Mouse (Mus musculus): ENCODE results near the gene Ihh.
A peak's percentile ranks its signal among the peaks of the same experiment; 100 is the strongest.

The Ihh gene

DNA sequence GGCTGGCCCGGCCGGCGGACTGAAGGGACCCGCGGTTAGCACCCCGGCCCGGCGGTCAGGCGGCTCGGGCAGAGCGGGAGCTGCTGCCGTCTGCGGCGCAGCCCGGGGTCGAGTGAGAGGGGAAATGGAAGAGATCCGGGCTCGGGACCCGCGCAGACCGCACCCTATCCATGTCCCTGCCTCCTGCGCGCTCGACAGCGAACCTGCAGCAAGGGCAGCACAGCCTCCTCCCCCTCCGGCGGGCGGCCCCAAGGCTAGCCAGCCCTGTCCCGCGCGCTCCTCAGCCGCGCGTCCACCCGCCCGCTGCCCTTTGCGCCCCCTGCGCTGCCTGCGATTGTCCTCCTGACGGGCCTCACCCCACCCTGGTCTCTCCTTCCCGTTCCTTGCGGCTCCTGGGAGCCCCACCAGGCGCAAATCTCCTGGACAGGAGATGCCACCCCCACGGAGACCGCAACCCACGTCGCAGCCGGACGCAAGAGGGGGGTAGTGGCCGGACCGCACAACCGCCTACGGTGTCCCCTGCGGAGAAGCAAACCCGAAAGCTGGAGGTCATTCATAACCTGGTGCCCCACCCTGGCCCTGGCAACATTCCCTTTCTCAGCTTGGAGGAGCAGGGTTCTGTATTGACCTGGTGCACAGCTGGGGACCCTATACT lies at the start of gene Ihh:
Gene Ihh (minus strand): TSS at position 117 of the 655 bp plus-strand sequence.
- DNase-seq (ENCODE audit: low read depth, low spot score), result no peak

DNA sequence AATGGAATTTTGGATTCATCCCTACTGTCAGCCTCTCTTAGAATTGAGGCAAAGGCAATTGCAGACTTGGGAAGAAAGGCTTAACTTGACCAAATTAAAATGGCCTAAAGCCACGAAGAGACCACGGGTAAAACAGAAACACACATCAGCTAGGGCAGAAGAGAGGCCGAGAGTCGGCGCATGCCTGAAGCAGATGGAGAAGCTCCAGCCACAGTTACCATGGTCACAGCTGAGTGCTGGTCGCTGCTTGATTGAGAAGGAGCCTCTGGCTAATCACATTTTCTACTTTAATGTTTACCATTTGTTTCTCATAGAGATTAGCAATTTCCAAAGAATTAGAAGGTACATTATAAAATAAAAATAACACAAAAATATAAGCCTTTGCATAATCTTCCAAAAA lies 49.7 kb upstream of the Ihh start:
- DNase-seq (ENCODE audit: low read depth, low spot score), result no peak

DNA sequence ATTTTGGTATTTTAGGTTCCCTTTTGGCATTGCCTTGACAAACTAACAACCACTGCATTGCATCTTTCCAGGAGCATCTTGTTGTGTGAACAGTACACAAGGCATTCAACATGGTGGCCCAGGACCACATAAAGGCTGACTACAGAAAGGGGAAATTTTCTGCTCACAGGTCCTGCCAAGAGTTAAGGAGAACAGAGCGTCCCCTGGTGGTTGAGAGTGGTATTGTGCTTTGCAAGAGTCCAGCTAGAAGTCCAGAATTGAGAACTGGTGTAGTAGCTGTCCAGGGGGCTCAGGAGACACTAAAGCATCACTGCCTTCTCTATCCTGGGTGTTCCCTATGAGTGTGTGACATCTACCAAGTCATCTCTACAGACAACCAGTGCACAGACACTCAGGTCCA lies 49.0 kb upstream of the Ihh start:
- DNase-seq (ENCODE audit: low read depth, low spot score), result peak; percentile 67

DNA sequence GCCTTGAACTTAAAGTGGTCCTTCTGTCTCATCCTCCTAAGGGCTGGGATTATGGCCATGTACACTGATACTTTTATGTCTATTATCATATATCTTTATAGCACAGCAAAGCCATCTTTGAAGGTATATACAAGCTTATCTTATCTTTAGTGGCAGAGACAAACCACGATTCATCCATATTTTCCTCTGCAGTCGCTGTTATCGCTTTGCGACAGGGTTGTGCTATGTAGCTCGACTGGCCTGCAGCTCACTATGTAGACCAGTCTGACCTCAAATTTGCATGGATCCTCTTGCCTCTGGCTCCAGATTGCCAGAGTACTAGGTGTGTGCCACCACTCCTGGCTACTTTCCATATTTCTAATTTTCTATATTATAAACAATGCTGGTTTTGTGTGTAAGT lies 47.7 kb upstream of the Ihh start:
- no peak for DNase-seq (ENCODE audit: low read depth, low spot score)

DNA sequence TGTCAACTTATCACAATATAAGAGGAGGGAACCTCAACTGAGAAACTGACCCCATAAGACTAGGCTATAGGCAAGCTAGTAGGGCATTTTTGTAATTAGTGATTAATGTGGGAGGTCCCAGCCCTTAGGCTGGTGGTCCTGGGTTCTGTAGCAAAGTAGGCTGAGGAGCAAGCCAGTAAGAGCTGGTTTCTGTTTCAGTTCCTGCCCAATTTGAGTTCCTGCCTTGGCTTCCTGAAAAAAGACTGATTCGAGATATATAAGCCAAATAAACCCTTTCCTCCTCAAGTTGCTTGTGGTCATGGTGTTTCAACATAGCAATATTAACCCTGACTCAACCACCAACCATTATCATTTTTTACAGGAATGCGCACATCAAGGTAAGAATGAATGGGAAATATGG lies 45.8 kb upstream of the Ihh start:
- DNase-seq (ENCODE audit: low read depth, low spot score), result no peak

DNA sequence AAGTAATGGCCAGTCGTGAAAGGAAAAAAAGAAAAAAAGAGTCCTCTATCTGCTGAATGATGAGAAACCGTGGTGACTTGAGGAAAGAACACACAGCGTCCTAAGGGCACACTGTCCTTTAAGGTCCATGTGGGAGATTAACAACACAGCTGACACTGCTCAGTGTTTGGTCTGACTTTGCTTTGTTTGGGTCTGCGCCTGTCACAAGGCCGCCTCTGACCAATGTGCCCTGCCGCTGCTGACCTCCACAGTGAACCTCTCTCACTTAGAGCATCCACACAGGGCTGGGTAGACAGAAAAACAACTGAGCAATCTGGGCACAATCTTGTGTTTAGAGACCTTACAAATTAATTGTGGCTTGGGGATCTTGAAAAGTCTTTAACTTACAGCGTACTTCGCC lies 25.5 kb upstream of the Ihh start:
- DNase-seq (ENCODE audit: low read depth, low spot score), result no peak

DNA sequence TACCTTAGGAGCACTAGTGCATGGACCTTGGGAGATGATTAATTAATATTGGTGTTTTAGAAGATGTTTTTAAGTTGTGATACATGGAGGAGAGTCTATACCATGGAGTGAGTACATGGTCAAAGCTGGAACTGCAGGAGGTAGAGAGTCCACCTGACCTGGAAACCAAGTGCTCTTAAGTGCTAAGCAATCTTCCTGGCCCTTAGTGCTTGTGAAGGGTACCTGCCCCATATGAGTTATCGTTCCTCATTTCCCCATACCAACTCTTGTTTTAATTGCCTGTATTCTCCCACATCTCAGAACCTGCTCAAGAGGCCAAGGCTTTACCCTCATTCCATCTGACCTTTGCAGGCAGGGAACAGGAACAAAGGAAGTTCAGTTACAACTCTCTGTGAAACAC lies 24.5 kb upstream of the Ihh start:
- no peak for DNase-seq (ENCODE audit: low read depth, low spot score)

DNA sequence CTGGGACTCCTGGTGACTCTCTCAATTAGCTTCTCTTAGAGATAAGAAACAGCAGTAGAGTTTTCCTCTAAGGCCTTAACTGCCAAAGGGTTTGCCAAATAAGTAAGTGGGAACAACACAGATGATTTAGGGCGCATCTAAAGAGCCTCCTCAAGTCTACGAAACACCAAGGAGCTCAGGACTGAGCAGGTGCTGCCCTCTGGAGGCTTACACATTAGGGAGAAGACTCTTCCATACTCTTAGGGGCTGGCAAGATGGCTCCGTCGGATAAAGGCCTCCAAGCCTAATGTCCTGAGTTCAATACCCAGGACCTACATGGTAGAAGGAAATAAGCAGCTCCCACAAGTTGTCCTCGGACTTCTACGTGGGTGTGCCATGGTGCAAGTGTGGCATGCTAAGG lies 22.1 kb upstream of the Ihh start:
- no peak for DNase-seq (ENCODE audit: low read depth, low spot score)

DNA sequence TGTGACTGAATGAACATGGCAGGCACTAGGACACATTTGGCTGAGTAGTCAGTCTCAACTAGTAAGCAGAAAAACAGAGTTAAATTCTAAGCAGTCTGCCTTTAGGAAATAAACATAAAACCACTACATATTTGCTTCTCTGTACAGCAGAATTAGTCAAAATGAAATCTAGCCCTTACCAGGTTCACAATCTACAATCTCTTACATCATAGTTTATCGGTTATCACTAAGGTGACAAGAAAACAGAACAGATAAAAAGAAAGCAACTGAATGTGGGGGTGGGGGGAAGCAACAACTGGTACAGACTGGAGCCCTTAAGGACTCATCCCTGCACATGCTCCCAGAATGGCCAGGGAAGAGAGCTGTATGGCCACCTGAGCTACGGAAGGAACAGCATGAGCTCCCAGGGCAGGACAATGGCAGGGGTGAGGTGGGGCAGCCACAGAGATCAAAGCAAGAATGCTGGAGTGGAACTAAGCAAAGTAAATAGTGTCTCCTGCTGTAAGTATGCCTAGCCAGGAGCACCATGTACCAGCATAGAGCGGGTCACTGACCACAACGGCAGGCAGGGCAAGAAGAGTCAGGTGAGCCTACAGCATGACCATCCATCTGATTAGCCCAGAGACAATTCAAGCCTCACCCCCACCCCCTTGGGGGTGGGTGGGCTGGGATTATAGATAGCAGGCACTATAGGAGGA lies 20.0 kb upstream of the Ihh start:
- DNase-seq (ENCODE audit: low read depth, low spot score), result no peak

DNA sequence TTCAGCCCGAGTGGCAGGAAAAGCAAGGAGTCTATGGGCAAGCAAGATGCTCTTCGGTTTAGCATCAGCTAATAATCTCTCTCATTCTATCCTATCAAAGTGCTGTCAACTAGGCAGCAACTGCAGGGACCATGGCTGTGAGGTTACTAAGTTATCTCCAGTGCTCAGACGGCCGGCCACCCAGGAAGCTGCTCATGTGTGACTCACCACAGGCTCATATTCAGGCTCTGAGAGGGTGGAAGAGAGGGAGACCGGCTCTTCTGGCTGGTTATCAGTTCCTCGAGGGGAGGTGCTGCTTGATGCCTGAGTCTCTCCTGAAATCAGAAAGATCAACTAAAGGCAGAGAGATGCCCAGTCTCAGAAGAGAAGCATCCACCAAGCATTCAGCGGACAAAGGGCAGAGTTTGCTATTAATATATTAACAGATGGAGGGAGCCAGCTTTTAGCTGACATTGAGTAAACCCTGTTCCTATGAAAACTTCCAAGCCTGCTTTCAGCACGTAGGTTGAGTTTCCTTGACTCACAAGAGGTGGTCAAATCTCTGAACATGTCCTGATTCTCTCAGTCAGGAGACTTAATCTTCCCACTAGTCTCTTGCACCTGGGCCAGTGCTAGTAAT lies 16.6 kb upstream of the Ihh start:
- no peak for DNase-seq (ENCODE audit: low read depth, low spot score)

DNA sequence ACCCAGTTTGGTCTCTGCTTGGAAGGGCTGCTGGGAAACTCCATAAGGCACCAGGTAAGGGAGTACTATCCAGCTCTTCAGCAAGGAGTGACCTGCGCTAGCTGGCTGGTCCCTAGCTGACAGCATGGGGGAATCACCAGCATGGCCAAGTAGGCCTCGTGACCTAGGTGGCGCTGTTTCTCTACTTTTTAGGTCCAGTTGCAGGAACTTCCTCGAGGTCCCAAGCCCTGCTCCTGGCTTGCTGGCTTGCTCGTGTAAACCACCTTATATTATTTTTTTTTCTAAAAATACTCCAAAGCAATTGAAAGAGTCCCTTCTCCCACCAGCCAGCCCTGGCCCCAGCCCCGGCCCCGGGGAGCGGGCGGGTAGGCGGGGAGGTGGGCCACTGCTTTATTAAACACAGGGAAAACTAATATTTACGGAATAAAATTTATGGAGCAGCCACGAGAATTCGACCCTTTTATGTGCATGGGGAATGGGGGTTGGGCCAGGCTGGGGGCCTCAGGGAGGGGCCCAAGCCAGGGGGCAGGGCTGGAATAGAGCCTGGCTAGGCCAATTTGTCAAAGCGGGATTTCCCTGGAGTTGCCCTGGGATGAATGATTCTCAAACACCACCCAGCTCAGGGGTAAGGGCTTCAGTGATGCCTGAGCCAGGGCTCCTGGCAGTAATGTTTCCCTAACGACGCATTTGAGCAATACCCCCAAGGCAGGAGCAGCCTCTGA lies 13.2 kb upstream of the Ihh start:
- DNase-seq (ENCODE audit: low read depth, low spot score), result peak; percentile 78

DNA sequence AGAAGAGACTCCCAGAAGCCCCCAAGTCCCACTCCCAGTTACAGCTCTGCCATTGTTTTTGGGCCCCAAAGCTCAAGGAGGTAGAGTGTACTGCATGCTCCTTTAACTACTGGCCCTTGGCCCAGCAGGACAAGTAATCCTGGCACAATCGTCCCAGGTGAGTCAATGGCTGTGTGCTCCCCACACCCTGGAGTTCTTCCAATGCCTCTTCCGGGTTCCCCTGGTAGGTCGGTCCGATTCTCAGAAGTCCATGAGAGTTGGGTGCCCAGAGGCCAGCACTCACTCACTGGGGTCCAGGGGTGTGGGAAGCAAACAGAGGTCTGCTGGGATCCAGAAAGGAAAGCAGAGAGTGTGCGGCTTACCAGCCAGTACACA lies 11.4 kb upstream of the Ihh start:
- DNase-seq (ENCODE audit: low read depth, low spot score), result no peak

DNA sequence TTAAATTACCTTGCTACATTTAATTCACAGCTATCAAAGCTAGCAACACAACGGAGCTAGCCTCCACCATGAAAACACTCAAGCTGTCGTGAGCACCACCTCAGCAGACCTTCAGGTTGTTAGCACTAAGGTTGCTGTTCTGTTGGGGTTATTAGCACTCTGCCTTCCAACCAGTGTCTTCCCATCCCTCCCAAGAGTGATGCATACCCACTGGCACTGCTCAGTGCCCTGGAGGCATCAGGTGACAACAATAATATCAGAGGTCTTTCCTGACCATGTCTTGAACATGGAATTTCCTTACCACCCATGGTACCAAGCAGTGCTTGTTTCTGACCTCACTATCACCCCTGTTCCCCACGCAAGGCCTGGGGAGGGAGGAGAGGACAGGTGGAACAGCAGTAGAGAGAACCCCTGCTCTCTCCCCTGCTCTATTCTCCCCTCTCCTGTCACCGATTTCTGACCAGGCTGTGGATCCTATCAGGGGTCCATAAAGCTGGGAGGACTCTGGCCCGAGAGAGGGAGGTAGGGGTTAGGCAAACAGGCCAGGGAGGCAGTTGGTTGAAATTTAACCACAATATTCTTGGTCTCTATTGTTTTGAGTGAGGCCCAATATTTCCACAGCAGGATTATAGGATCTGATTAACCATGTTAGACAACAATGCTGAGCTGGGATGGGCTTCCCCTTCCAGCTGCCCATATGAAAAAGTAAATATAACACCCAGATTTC lies 10.8 kb upstream of the Ihh start:
- no peak for DNase-seq (ENCODE audit: low read depth, low spot score)

DNA sequence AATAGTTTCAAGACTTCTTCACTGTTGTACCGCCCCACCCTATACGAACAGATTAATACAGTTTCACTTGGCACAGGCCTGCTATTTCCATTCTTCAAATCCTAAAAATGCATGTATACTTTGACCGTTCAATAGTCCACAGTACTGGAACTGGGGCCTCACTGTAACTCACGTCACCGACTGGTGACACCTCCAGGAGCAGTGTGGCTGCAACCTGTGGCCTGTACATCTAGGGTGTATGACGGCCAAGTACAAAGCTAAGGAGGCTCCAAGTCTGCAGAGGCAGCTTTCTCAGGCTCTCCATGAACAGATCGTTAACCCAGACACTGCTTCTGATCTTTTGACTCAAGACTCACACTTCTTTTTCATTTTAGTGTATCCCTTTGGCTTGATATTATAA lies 10.2 kb upstream of the Ihh start:
- DNase-seq (ENCODE audit: low read depth, low spot score), result no peak

DNA sequence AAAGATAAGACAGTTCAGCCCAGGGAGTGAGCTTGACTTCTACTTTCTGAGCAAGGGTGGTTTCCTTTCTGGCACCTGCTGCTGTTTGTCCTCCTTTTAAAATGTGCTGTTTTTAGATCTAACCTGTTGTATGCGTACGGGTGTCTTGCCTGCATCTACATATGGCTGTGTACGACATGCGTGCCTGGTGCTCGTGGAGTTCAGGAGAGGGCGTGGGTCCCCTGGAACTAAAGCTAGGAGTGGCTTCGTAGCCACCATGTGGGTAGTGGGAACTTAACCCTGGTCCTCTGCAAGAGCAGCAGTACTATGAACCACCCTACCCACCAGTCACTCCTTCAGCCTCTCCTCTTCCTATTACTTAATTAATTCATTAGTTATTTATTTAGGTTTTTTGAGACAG lies 8.6 kb upstream of the Ihh start:
- peak; percentile 9 for DNase-seq (ENCODE audit: low read depth, low spot score)

DNA sequence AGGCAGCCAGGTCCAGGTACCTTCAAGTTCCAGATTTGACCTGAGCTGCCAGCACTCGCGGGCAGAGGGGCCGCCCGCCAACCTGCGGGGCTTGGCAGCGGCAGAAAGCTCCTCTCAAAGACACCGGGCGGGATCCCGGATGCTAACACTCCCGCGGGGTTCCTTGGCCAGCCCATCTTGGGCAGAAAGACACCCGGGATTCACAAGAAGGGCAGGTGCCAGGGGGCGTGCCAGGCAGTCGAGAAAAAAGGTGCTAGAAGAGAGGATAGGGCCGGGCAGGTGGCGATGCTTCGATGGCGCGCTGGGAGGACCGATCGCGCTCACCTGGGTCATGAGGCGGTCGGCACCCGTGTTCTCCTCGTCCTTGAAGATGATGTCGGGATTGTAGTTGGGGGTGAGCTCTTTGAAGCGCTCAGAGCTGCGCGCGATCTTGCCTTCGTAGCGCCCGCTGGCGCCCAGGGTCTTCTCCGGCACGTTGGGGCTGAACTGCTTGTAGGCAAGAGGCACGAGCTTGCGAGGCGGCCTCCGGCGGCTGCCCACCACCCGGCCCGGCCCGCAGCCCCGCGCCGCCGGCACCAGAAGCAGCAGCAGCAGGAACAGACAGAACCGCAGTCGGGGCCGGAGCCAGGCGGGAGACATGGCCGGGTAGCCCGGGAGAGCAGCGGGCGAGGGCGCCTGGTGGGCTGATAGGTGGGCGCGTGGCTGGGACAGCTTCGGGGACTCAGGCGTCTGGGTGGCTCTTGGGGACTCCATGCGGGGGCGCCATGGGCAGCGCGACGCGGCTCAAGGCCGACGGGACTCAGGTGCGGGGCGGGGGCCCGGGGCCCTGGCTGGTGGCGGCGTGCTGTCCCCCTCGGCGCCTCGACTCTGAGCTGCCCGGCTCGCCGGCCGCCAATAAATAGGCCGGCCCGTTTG lies 639 bp downstream of the Ihh start:
- DNase-seq (ENCODE audit: low read depth, low spot score), result no peak

DNA sequence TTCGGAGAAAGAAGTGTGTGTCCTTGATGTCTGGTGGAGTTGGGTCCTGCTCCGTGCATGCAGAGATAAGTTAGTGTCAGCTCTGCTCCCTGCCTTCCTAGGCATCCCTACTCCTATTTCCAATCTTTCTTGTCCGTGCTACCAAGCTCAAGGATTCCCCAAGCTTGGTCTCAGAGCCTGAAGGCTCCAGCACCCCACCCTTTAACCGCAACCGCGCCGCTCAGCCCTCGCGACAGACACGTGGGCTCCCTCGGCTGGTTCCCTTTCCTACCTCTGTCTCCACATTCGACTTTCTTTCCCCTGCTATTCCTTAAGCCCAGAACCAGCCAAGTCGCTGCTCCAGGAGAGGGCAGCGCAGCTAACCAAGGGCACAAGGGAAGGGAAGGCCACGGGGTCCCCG lies 1.4 kb downstream of the Ihh start:
- DNase-seq (ENCODE audit: low read depth, low spot score), result no peak

DNA sequence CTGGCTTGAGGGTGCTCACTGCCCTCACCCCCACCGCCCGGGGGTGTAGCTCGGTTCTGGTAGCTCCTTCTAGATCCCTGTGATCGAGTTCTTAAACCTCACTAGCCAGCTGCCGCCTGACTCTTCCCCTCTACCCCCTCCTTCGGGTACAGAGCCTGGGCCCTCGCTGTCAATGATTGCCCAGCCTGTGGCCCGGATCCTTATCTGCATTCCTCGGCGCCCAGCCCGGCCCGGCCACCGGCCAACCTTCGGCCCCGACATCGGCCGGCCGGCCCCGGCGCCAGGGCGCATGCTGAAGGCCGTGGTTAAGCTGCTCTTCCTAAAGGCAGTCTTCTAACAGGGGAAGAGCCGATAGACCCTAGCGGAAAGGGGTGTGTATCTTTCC lies 1.8 kb downstream of the Ihh start:
- DNase-seq (ENCODE audit: low read depth, low spot score), result no peak

DNA sequence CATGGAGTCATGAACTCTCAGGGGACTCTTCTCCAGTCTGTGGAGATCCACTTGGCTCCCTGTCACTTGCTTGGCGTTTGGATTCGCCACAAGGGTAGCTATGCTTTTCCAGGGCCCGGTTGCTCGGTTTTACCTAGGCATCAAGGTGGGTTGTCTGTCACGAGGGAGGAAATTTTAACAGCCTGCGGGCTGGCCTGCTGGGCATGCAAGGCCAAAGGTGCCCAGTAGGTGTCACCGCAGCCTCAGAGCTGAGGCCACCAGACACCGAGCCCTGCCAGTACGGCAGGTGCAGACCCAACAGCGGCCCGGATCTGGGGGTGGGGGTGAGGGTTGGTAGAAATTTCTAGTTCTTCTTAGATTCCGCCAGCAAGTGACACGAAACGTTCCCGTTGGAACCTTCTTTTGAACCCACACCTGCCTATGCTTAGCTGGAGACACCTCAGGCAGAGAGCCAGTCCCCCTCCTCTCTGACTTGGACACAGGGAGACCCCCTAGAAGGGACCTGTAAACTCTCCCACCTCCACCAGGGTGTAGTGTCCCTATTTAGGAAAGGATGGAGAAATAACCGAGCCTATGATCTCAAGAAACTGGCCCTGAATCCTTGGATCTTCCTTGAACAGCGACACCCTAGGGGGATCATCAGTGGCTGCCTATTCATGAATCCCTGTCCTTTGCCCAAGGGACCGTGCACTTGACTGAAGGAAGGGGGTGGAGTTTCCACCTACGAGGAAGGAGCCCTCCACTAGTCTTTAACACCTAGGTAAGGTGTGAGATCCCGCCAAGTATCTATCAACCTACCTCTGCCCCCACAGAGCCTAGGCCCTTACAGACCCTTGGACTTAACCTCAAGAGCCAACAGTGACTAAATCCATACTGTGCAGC lies 2.4 kb downstream of the Ihh start:
- DNase-seq (ENCODE audit: low read depth, low spot score), result peak; percentile 61
